Mouse (Mus musculus): ENCODE measurements around the gene Rps6kl1.

DNA sequence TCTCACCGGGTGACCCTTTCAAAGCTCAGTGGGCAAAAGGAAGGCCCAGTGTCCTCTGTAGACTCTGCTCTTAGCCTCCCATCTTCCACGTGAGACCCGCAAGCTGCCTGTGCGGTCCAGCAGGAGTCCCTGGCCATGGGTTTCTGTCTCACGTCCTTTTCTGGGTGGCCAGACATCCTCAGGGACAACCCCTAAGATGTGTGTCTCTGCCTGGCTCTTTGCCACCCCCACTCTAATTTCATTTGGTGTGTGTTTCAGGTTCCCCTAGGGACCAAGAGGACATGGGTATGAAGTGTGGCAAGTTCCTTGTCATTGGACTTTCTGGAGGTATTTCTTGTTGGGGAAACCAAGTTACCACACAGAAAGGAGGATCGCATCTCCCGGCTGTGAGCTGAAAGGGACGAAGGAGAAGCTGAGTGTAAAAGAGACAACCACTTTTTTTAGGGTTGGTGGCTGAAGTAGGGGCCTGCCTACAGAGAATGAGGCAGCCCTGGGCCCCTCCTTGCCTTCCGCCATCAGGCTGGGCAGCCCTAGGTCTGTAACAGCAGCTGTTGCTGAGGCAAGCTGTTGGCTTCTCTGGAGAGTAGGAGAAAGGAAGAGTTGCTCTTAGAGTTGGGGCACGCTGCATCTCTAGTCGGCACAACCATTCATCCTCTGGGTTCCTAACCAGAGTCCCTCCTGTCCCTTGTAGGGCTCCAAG is 43.0 kb upstream of the Rps6kl1 start:
- TF ChIP-seq POLR2A (IDR thresholded peaks at IDR 0.05; ENCODE audit: extremely low read depth, insufficient read depth, low read length): no peak
- TF ChIP-seq CTCF (IDR thresholded peaks at IDR 0.05; ENCODE audit: low read depth, low read length): no peak

All from liver, adult 2 months (tissue).